Mouse (Mus musculus) brain, embryonic 14.5 days (tissue): Measurements from ENCODE around the gene Ano9.

Experiments
- CTCF ChIP-seq: fragments of 200-500 bp; IDR thresholded peaks from 2 replicates; pipeline ENCODE4 v1.5.1; 2012; ENCODE audit warnings: inconsistent platforms, mild to moderate bottlenecking, moderate library complexity, borderline replicate concordance; ENCODE audit not compliant: insufficient read depth, insufficient read length; ENCODE audit errors: extremely low read depth
- POLR2A ChIP-seq: fragments of 200-500 bp; IDR thresholded peaks from 2 replicates; pipeline ENCODE4 v1.6.1; 2012; ENCODE audit warnings: mild to moderate bottlenecking, inconsistent platforms, borderline replicate concordance; ENCODE audit not compliant: poor library complexity, insufficient read depth, insufficient read length, severe bottlenecking; ENCODE audit errors: extremely low read depth

DNA sequence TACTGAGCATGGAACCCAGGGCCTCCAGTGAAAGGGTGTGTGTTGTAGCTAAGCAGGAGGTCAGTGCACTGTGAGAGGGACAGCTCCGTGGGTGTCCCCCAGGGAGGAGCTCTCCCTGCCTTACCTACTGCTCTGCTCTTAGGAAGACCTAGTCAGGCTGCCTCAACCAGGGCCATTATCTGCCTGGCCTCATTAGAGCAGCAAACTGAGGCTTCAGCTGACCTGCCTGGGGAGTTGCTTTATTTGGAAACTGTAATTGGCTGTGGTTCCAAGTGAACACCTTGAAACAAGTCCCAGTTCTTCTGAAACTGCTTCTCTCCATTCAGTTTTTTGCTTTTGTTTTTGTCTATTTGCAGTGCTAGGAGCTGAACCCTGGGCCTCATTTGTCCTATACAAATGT is 27.8 kb upstream of the Ano9 start:
- TF ChIP-seq POLR2A (no peak), CTCF (no peak)
